Mouse (Mus musculus) forebrain, embryonic 14.5 days (tissue): ENCODE data around the gene Ambra1. TPM values are rescaled to one million over a fixed set of nuclear protein-coding genes. Genes with fewer than 3 reads are reported as not detected.
"Not testable (repeated sequence)": the region's sequence is repeated elsewhere in the genome, so short reads cannot be mapped to it uniquely, and the experiment has no call there.

Experiments used
- ATAC-seq: fragments of 200-750 bp; cut with Nextera tagmentation; 2 replicates; pipeline ENCODE4 v1.8.0; 2017; ENCODE audit warnings: mild to moderate bottlenecking, moderate library complexity
- DNase-seq: peaks from one replicate; pipeline ENCODE4 v3.0.0-alpha.2; 2015; ENCODE audit warnings: low spot score
- H3K27ac ChIP-seq: fragments of 300-500 bp; sonication (generic); 2 replicates; pipeline ENCODE4 v1.5.1; 2014; ENCODE audit warnings: low read depth, mild to moderate bottlenecking, control low read depth, low read length, moderate library complexity
- H3K27me3 ChIP-seq: fragments of 300-500 bp; sonication (generic); replicated peaks from 2 replicates; pipeline ENCODE4 v1.6.1; 2014; ENCODE audit warnings: low read length, control low read depth, mixed read lengths; ENCODE audit not compliant: control insufficient read depth, insufficient read depth
- H3K36me3 ChIP-seq: fragments of 300-500 bp; sonication (generic); 2 replicates; pipeline ENCODE4 v1.6.1; 2014; ENCODE audit warnings: low read length, control low read depth; ENCODE audit not compliant: control insufficient read depth, insufficient read depth
- H3K4me1 ChIP-seq: fragments of 300-500 bp; sonication (generic); 2 replicates; pipeline ENCODE4 v1.6.1; 2014; ENCODE audit warnings: antibody characterized with exemption, low read length, control low read depth; ENCODE audit not compliant: control insufficient read depth, insufficient read depth
- H3K4me2 ChIP-seq: fragments of 300-500 bp; sonication (generic); 2 replicates; pipeline ENCODE4 v1.6.1; 2014; ENCODE audit warnings: mild to moderate bottlenecking, control low read depth, low read length
- H3K4me3 ChIP-seq: fragments of 300-500 bp; sonication (generic); 2 replicates; pipeline ENCODE4 v1.5.1; 2014; ENCODE audit warnings: low read depth, low read length, control low read depth
- H3K9ac ChIP-seq: fragments of 300-500 bp; sonication (generic); 2 replicates; pipeline ENCODE4 v1.6.1; 2014; ENCODE audit warnings: mild to moderate bottlenecking, low read length, control low read depth, moderate library complexity
- H3K9me3 ChIP-seq: fragments of 300-500 bp; sonication (generic); replicated peaks from 2 replicates; pipeline ENCODE4 v1.6.1; 2016; ENCODE audit warnings: low read length, control low read depth, mixed read lengths; ENCODE audit not compliant: control insufficient read depth
- WGBS: fragments of 180-500 bp; shearing (Covaris S2); extraction: QIAGEN DNeasy Blood & Tissue Kit; methylation state at CpG from one replicate; pipeline ENCODE4 v1.1.7; 2014; 5-methylcytosine and 5-hydroxymethylcytosine counted together
- polyA plus RNA-seq: library from polyadenylated mRNA; unstranded; fragments of >200 nt; fragmentation: Nextera tagmentation; extraction: Ambion mirVana; gene quantifications from 2 replicates; pipeline ENCODE4 v1.2.1, GENCODE M21; 2014

The Ambra1 gene
- polyA plus RNA-seq, 1 experiment from 2014 or later, result 14.8 TPM

GRCm38 (mm10) chr2:91724716-91725115 lies 5.2 kb upstream of the Ambra1 start:
- Histone ChIP-seq H3K9me3 (no peaks in the 10 kb centered on the region), H3K9ac (no peak overlapping the region), H3K27me3 (no peaks in the 10 kb centered on the region), H3K4me1 (no peaks in the 10 kb centered on the region), H3K27ac (no peak overlapping the region), H3K36me3 (peaks cover 10% of the 10 kb centered on the region), H3K4me3 (no peak overlapping the region), H3K4me2 (no peak overlapping the region)
- DNase-seq (no peak), ATAC-seq (no peak)
- 59% methylated on average over 2 of the region's 2 CpGs for WGBS

- WGBS, result 55% methylated on average over 4 of the region's 4 CpGs
- H3K9me3 ChIP-seq, H3K27me3 ChIP-seq, ATAC-seq, DNase-seq, H3K36me3 ChIP-seq, H3K9ac ChIP-seq, H3K4me2 ChIP-seq, H3K4me3 ChIP-seq, H3K27ac ChIP-seq, H3K4me1 ChIP-seq: not testable (repeated sequence)
Measured at GRCm38 (mm10) chr2:91725476-91725875, 4.5 kb upstream of the Ambra1 start.

GRCm38 (mm10) chr2:91727011-91727410 lies 2.9 kb upstream of the Ambra1 start:
- Histone ChIP-seq H3K4me3 (no peak overlapping the region), H3K9me3 (no peaks in the 10 kb centered on the region), H3K27ac (no peak overlapping the region), H3K4me1 (peaks cover 4% of the 10 kb centered on the region; the same call in 1 of the 2 replicates), H3K9ac (no peak overlapping the region), H3K4me2 (no peak overlapping the region), H3K27me3 (no peaks in the 10 kb centered on the region), H3K36me3 (no peaks in the 10 kb centered on the region)
- DNase-seq, result no peak
- no peak for ATAC-seq
- 91% methylated on average over 3 of the region's 3 CpGs for WGBS

- peak overlapping the region; percentile 32; the same call in 1 of the 2 replicates for H3K9ac ChIP-seq
Measured at GRCm38 (mm10) chr2:91729571-91729970, 363 bp upstream of the Ambra1 start.

GRCm38 (mm10) chr2:91735221-91735620 lies 5.3 kb downstream of the Ambra1 start:
- no peak overlapping the region for H3K4me3 ChIP-seq
- H3K9me3 ChIP-seq, result no peaks in the 10 kb centered on the region
- WGBS, result 94% methylated on average over 5 of the region's 5 CpGs
- H3K4me1 ChIP-seq, result peaks cover 4% of the 10 kb centered on the region; the same call in 1 of the 2 replicates
- no peak overlapping the region for H3K27ac ChIP-seq
- H3K27me3 ChIP-seq, result no peaks in the 10 kb centered on the region
- ATAC-seq, result no peak
- H3K4me2 ChIP-seq, result no peak overlapping the region
- H3K9ac ChIP-seq, result no peak overlapping the region
- no peaks in the 10 kb centered on the region for H3K36me3 ChIP-seq
- DNase-seq, result no peak

More at GRCm38 (mm10) chr2:91729571-91729970, 363 bp upstream of the Ambra1 start:
- Histone ChIP-seq H3K4me1 (peaks cover 4% of the 10 kb centered on the region; the same call in 1 of the 2 replicates), H3K9me3 (no peaks in the 10 kb centered on the region), H3K27ac (no peak overlapping the region), H3K4me2 (peak overlapping the region; percentile 47), H3K36me3 (no peaks in the 10 kb centered on the region), H3K4me3 (peak overlapping the region; percentile 80), H3K27me3 (no peaks in the 10 kb centered on the region)
- DNase-seq, result no peak
- peak; percentile 21 for ATAC-seq
- WGBS, result 10% methylated on average over 4 of the region's 4 CpGs

GRCm38 (mm10) chr2:91739586-91739985 lies 9.7 kb downstream of the Ambra1 start:
- no peaks in the 10 kb centered on the region for H3K4me1 ChIP-seq
- no peak overlapping the region for H3K4me3 ChIP-seq
- no peaks in the 10 kb centered on the region for H3K9me3 ChIP-seq
- no peaks in the 10 kb centered on the region for H3K36me3 ChIP-seq
- no peak for DNase-seq
- no peaks in the 10 kb centered on the region for H3K27me3 ChIP-seq
- H3K9ac ChIP-seq, result no peak overlapping the region
- H3K4me2 ChIP-seq, result no peak overlapping the region
- H3K27ac ChIP-seq, result no peak overlapping the region
- ATAC-seq, result no peak
- 92% methylated on average over 1 of the region's 1 CpGs for WGBS

GRCm38 (mm10) chr2:91744686-91745085 lies 14.8 kb downstream of the Ambra1 start:
- DNase-seq (no peak), ATAC-seq (no peak)
- 86% methylated on average over 5 of the region's 5 CpGs for WGBS
- Histone ChIP-seq H3K36me3 (no peaks in the 10 kb centered on the region), H3K9ac (no peak overlapping the region), H3K4me1 (no peaks in the 10 kb centered on the region), H3K4me3 (no peak overlapping the region), H3K27me3 (no peaks in the 10 kb centered on the region), H3K27ac (no peak overlapping the region), H3K4me2 (no peak overlapping the region), H3K9me3 (no peaks in the 10 kb centered on the region)

- Histone ChIP-seq H3K4me2 (no peak overlapping the region), H3K27ac (no peak overlapping the region), H3K27me3 (no peaks in the 10 kb centered on the region), H3K4me3 (no peak overlapping the region), H3K36me3 (no peaks in the 10 kb centered on the region), H3K4me1 (no peaks in the 10 kb centered on the region), H3K9me3 (no peaks in the 10 kb centered on the region), H3K9ac (no peak overlapping the region)
- WGBS, result 76% methylated on average over 2 of the region's 2 CpGs
- ATAC-seq, result no peak
- DNase-seq, result no peak
Measured at GRCm38 (mm10) chr2:91749811-91750261, 19.9 kb downstream of the Ambra1 start.

GRCm38 (mm10) chr2:91771921-91772705 lies 42.2 kb downstream of the Ambra1 start:
- H3K9me3 ChIP-seq, result no peaks in the 10 kb centered on the region
- H3K36me3 ChIP-seq, result peaks cover 52% of the 10 kb centered on the region
- H3K9ac ChIP-seq, result no peak overlapping the region
- H3K4me3 ChIP-seq, result no peak overlapping the region
- no peak overlapping the region for H3K4me2 ChIP-seq
- 93% methylated on average over 17 of the region's 17 CpGs for WGBS
- peak; percentile 25 for DNase-seq
- H3K4me1 ChIP-seq, result no peaks in the 10 kb centered on the region
- no peaks in the 10 kb centered on the region for H3K27me3 ChIP-seq
- no peak overlapping the region for H3K27ac ChIP-seq
- ATAC-seq, result no peak
